Mouse (Mus musculus) liver, embryonic 14.5 days (tissue): ENCODE measurements around the gene Gtf3c2. TPM values are rescaled to one million over a fixed set of nuclear protein-coding genes. Genes with fewer than 3 reads are reported as not detected.

ENCODE experiments used
- ATAC-seq: fragments of 200-750 bp; cut with Nextera tagmentation; 2 replicates; pipeline ENCODE4 v1.8.0; 2017; ENCODE audit warnings: moderate number of reproducible peaks, mild to moderate bottlenecking, moderate library complexity; ENCODE audit not compliant: insufficient read depth
- DNase-seq, 3 experiments: peaks; one replicate each; pipeline ENCODE4 v3.0.0-alpha.2; 2012 to 2013; ENCODE audit warnings: low read depth in 3 of 3, low spot score in 3 of 3
- H3K27ac ChIP-seq: fragments of 300-500 bp; sonication (generic); 2 replicates; pipeline ENCODE4 v1.5.1; 2014; ENCODE audit warnings: moderate library complexity, mild to moderate bottlenecking, control low read depth, inconsistent platforms
- H3K27me3 ChIP-seq: fragments of 300-500 bp; sonication (generic); 2 replicates; pipeline ENCODE4 v1.6.1; 2014; ENCODE audit warnings: mild to moderate bottlenecking, low read length, moderate library complexity; ENCODE audit not compliant: control insufficient read depth, insufficient read depth
- H3K36me3 ChIP-seq: fragments of 300-500 bp; sonication (generic); replicated peaks from 2 replicates; pipeline ENCODE4 v1.6.1; 2014; ENCODE audit warnings: low read depth; ENCODE audit not compliant: control insufficient read depth, insufficient read depth
- H3K4me1 ChIP-seq, 2 experiments: fragments of 200-500 bp in 1 of 2; fragments of 300-500 bp in 1 of 2; sonication (generic) in 1 of 2; replicated peaks; 2 replicates each; pipeline ENCODE4 v1.6.1; 2012 to 2014; ENCODE audit warnings: antibody characterized with exemption in 1 of 2, inconsistent platforms in 1 of 2, low read length in 1 of 2; ENCODE audit not compliant: control insufficient read depth in 2 of 2, insufficient read depth in 2 of 2
- H3K4me2 ChIP-seq: fragments of 300-500 bp; sonication (generic); 2 replicates; pipeline ENCODE4 v1.6.1; 2014; ENCODE audit warnings: low read depth, mild to moderate bottlenecking, control low read depth, moderate library complexity
- H3K4me3 ChIP-seq, 2 experiments: fragments of 200-500 bp in 1 of 2; fragments of 300-500 bp in 1 of 2; sonication (generic) in 1 of 2; 2 replicates each; pipeline ENCODE4 v1.5.1; 2012 to 2014; ENCODE audit warnings: low read depth in 2 of 2, low read length in 2 of 2, mild to moderate bottlenecking in 2 of 2, control low read depth in 1 of 2, inconsistent platforms in 1 of 2, moderate library complexity in 1 of 2; ENCODE audit not compliant: insufficient read depth in 1 of 2
- H3K9ac ChIP-seq: fragments of 300-500 bp; sonication (generic); replicated peaks from 2 replicates; pipeline ENCODE4 v1.6.1; 2014; ENCODE audit warnings: mild to moderate bottlenecking, control low read depth, moderate library complexity
- H3K9me3 ChIP-seq: fragments of 300-500 bp; sonication (generic); 2 replicates; pipeline ENCODE4 v1.6.1; 2016; ENCODE audit warnings: low read length, mixed read lengths; ENCODE audit not compliant: control insufficient read depth
- CTCF ChIP-seq: IDR thresholded peaks from 2 replicates; pipeline ENCODE4 v1.5.1; 2016; ENCODE audit warnings: antibody characterized with exemption, low read depth, control low read depth
- EP300 ChIP-seq: IDR thresholded peaks from 2 replicates; pipeline ENCODE4 v1.6.1; 2016; ENCODE audit warnings: antibody characterized with exemption, low read depth
- WGBS: fragments of 180-500 bp; shearing (Covaris S2); extraction: QIAGEN DNeasy Blood & Tissue Kit; methylation state at CpG from one replicate; pipeline ENCODE4 v1.1.7; 2014; ENCODE audit not compliant: insufficient replicate concordance; 5-methylcytosine and 5-hydroxymethylcytosine counted together
- polyA plus RNA-seq, 2 experiments: library from polyadenylated mRNA; depleted of rRNA in 1 of 2; stranded (reverse) in 1 of 2; unstranded in 1 of 2; fragments of >200 nt; fragmentation: Nextera tagmentation in 1 of 2; extraction: Ambion mirVana in 1 of 2; gene quantifications; 2 replicates each; pipeline versions ENCODE4 v1.2.1 to v1.2.3; 2012 to 2014

Gtf3c2 gene
- polyA plus RNA-seq, 2 experiments, result 22.8 to 31.3 TPM

- TF ChIP-seq EP300 (no peak), CTCF (no peak)
- WGBS, result 1% methylated on average over 19 of the region's 19 CpGs
- peak; percentile 90 for ATAC-seq
These were observed 25.8 kb downstream of the Gtf3c2 start, which contains the start of gene Mpv17 for GRCm38 (mm10) chr5:31154152-31154553. TSS of gene Mpv17 (minus strand) at chr5:31154251.

GRCm38 (mm10) chr5:31153516-31154151, 26.3 kb downstream of the Gtf3c2 start:
- peak overlapping the region; percentile 55 for H3K9ac ChIP-seq
- no peak; the same call in 1 of the 2 replicates for ATAC-seq
- no peaks in the 10 kb centered on the region for H3K27me3 ChIP-seq
- 31% methylated on average over 6 of the region's 6 CpGs for WGBS
- no peak overlapping the region; the same call in 1 of the 2 replicates for H3K27ac ChIP-seq
- peak overlapping the region; percentile 79 for H3K4me2 ChIP-seq
- peaks cover 3 to 5% of the 10 kb centered on the region in 2 experiments; a peak in 3 of 4 replicates for H3K4me1 ChIP-seq
- TF ChIP-seq EP300, result no peak
- no peak for TF ChIP-seq CTCF
- no peaks in the 10 kb centered on the region for H3K9me3 ChIP-seq
- peak overlapping the region; percentile 61 to 68 for H3K4me3 ChIP-seq
- no peak for DNase-seq
- H3K36me3 ChIP-seq, result peaks cover 20% of the 10 kb centered on the region

More at GRCm38 (mm10) chr5:31154152-31154553, 25.8 kb downstream of the Gtf3c2 start, which contains the start of gene Mpv17:
- H3K36me3 ChIP-seq, result peaks cover 22% of the 10 kb centered on the region
- H3K4me3 ChIP-seq, result peak within 1 kb of the TSS; percentile 61 to 68
- H3K4me1 ChIP-seq, result peaks cover 3 to 5% of the 10 kb centered on the region in 2 experiments; a peak in 3 of 4 replicates
- H3K27me3 ChIP-seq, result no peaks in the 10 kb centered on the region
- DNase-seq, result peak; percentile 54 to 67 (median 59)
- peak within 1 kb of the TSS; percentile 79 for H3K4me2 ChIP-seq
- H3K9ac ChIP-seq, result peak within 1 kb of the TSS; percentile 55
- no peaks in the 10 kb centered on the region for H3K9me3 ChIP-seq
- H3K27ac ChIP-seq, result peak within 1 kb of the TSS; percentile 18; the same call in 1 of the 2 replicates

GRCm38 (mm10) chr5:31151746-31152145, 28.2 kb downstream of the Gtf3c2 start:
- TF ChIP-seq CTCF (peak; percentile 32), EP300 (no peak)
- Histone ChIP-seq H3K27me3 (no peaks in the 10 kb centered on the region), H3K36me3 (peaks cover 1% of the 10 kb centered on the region), H3K4me3 (no peak overlapping the region), H3K9me3 (no peaks in the 10 kb centered on the region), H3K4me1 (peaks cover 3 to 5% of the 10 kb centered on the region in 2 experiments; a peak in 3 of 4 replicates), H3K27ac (no peak overlapping the region), H3K9ac (no peak overlapping the region), H3K4me2 (no peak overlapping the region)
- ATAC-seq (no peak), DNase-seq (no peak)
- 86% methylated on average over 2 of the region's 3 CpGs for WGBS

GRCm38 (mm10) chr5:31149781-31150180, 30.2 kb downstream of the Gtf3c2 start:
- H3K9ac ChIP-seq, result no peak overlapping the region
- WGBS, result 78% methylated on average over 4 of the region's 4 CpGs
- no peak overlapping the region for H3K27ac ChIP-seq
- no peaks in the 10 kb centered on the region for H3K36me3 ChIP-seq
- ATAC-seq (no peak), DNase-seq (no peak)
- TF ChIP-seq CTCF (no peak), EP300 (no peak)
- H3K4me2 ChIP-seq, result no peak overlapping the region
- H3K4me1 ChIP-seq, result peaks cover 3 to 5% of the 10 kb centered on the region in 2 experiments; a peak in 3 of 4 replicates
- H3K9me3 ChIP-seq, result no peaks in the 10 kb centered on the region
- no peaks in the 10 kb centered on the region for H3K27me3 ChIP-seq
- H3K4me3 ChIP-seq, result no peak overlapping the region

- H3K4me3 ChIP-seq, result no peak overlapping the region
- TF ChIP-seq EP300 (no peak), CTCF (no peak)
These were observed 40.9 kb downstream of the Gtf3c2 start for GRCm38 (mm10) chr5:31138968-31139425.

More at GRCm38 (mm10) chr5:31138968-31139425, 40.9 kb downstream of the Gtf3c2 start:
- Histone ChIP-seq H3K4me1 (no peaks in the 10 kb centered on the region), H3K36me3 (no peaks in the 10 kb centered on the region), H3K27ac (no peak overlapping the region), H3K9ac (no peak overlapping the region), H3K9me3 (no peaks in the 10 kb centered on the region), H3K27me3 (peaks cover 52% of the 10 kb centered on the region), H3K4me2 (no peak overlapping the region)
- ATAC-seq, result no peak
- 9% methylated on average over 9 of the region's 9 CpGs for WGBS
- no peak for DNase-seq
